Mouse (Mus musculus) hindbrain, embryonic 15.5 days (tissue): Measurements from ENCODE around the gene Sh3yl1. TPM values are rescaled to one million over a fixed set of nuclear protein-coding genes. Genes with fewer than 3 reads are reported as not detected.

Source experiments
- ATAC-seq: fragments of 200-750 bp; cut with Nextera tagmentation; 2 replicates; pipeline ENCODE4 v1.8.0; 2017; ENCODE audit warnings: low read depth, moderate number of reproducible peaks, moderate TSS enrichment; ENCODE audit not compliant: low FRiP score
- H3K27ac ChIP-seq: fragments of 300-500 bp; sonication (generic); replicated peaks from 2 replicates; pipeline ENCODE4 v1.5.1; 2015; ENCODE audit warnings: mild to moderate bottlenecking, inconsistent platforms
- H3K27me3 ChIP-seq: fragments of 300-500 bp; sonication (generic); 2 replicates; pipeline ENCODE4 v1.6.1; 2015; ENCODE audit warnings: control low read depth, inconsistent platforms
- H3K36me3 ChIP-seq: fragments of 300-500 bp; sonication (generic); 2 replicates; pipeline ENCODE4 v1.6.1; 2015; ENCODE audit warnings: control low read depth, inconsistent platforms
- H3K4me1 ChIP-seq: fragments of 300-500 bp; sonication (generic); replicated peaks from 2 replicates; pipeline ENCODE4 v1.6.1; 2015; ENCODE audit warnings: control low read depth, inconsistent platforms
- H3K4me2 ChIP-seq: fragments of 300-500 bp; sonication (generic); 2 replicates; pipeline ENCODE4 v1.6.1; 2015; ENCODE audit warnings: moderate library complexity, mild to moderate bottlenecking, inconsistent platforms
- H3K4me3 ChIP-seq: fragments of 300-500 bp; sonication (generic); 2 replicates; pipeline ENCODE4 v1.5.1; 2015; ENCODE audit warnings: mild to moderate bottlenecking, inconsistent platforms
- H3K9ac ChIP-seq: fragments of 300-500 bp; sonication (generic); 2 replicates; pipeline ENCODE4 v1.6.1; 2015; ENCODE audit warnings: inconsistent platforms
- H3K9me3 ChIP-seq: fragments of 300-500 bp; sonication (generic); 2 replicates; pipeline ENCODE4 v1.6.1; 2016; ENCODE audit warnings: control low read depth, inconsistent platforms
- WGBS: fragments of 180-500 bp; shearing (Covaris S2); methylation state at CpG from one replicate; pipeline ENCODE4 v1.1.7; 2015; 5-methylcytosine and 5-hydroxymethylcytosine counted together
- polyA plus RNA-seq: library from polyadenylated mRNA; unstranded; fragments of >200 nt; fragmentation: Nextera tagmentation; extraction: Ambion mirVana; gene quantifications from 2 replicates; pipeline ENCODE4 v1.2.1, GENCODE M21; 2015

Sh3yl1 gene
- polyA plus RNA-seq, 1 experiment from 2014 or later = 48.7 TPM

DNA sequence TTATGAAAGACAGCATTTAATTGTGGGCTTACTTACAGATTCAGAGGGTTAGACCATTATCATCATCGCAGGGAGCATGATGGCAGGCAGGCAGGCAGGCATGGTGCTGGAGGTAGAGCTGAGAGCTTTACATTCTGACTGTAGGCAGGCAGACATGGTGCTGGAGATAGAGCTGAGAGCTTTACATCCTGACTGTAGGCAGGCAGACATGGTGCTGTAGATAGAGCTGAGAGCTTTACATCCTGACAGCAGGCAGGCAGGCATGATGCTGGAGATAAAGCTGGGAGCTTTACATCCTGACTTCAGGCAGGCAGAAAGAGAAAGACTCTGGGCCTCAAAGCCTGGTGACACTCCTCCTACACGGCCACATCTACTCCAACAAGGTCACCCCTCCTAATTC, 59.2 kb downstream of the Sh3yl1 start:
- H3K4me2 ChIP-seq = no peak overlapping the region
- no peak overlapping the region for H3K27ac ChIP-seq
- no peaks in the 10 kb centered on the region for H3K4me1 ChIP-seq
- H3K9me3 ChIP-seq = no peaks in the 10 kb centered on the region
- no peak overlapping the region for H3K9ac ChIP-seq
- H3K36me3 ChIP-seq = no peaks in the 10 kb centered on the region
- ATAC-seq = no peak
- no peak overlapping the region for H3K4me3 ChIP-seq
- H3K27me3 ChIP-seq = no peaks in the 10 kb centered on the region
- WGBS = 68% methylated on average over 2 of the region's 2 CpGs

DNA sequence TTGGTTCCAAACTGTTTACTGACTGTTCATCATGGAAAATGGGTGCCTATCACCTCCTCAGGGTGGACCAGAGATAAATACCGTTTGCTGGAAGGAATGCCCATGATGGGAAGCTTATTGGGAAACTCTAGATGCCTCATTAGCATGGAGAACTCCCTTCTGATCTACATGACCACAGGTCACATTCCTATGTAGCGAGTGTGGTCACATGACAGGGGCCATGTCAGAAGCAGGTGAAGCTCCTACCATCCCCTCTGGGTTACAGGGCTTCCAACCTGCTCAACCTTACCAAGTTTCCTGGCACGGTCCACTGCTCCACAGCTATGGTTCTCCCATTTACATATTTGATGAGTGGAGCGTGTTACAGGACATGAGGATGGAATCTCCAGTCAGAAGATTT, 92.3 kb downstream of the Sh3yl1 start:
- WGBS = 88% methylated on average over 4 of the region's 4 CpGs
- Histone ChIP-seq H3K9me3 (no peaks in the 10 kb centered on the region), H3K36me3 (no peaks in the 10 kb centered on the region), H3K4me3 (no peak overlapping the region), H3K27ac (no peak overlapping the region), H3K9ac (no peak overlapping the region), H3K4me1 (no peaks in the 10 kb centered on the region), H3K4me2 (no peak overlapping the region), H3K27me3 (no peaks in the 10 kb centered on the region)
- no peak for ATAC-seq

DNA sequence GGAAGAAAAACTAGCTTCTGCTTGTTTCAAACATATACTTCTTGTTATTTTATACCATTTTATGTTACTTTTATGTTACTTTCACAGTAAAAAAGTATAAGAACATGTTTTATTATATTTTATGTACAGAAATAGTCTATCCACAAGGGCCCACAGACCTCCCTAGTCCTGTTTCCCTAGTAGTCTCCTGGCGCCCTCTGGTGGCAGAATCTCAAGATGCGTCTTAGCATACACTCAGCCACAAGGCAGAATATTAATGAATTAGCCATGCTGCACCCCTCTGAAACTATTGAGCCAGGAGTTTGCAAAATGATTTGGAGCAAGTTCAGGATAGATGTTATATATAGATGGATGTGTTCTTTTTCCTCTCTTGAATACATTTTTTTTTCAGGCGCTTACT, 93.5 kb downstream of the Sh3yl1 start:
- Histone ChIP-seq H3K27me3 (no peaks in the 10 kb centered on the region), H3K4me1 (no peaks in the 10 kb centered on the region), H3K9ac (no peak overlapping the region), H3K4me2 (no peak overlapping the region), H3K9me3 (no peaks in the 10 kb centered on the region), H3K36me3 (no peaks in the 10 kb centered on the region), H3K27ac (no peak overlapping the region), H3K4me3 (no peak overlapping the region)
- no peak for ATAC-seq
- 25% methylated on average over 3 of the region's 3 CpGs for WGBS

DNA sequence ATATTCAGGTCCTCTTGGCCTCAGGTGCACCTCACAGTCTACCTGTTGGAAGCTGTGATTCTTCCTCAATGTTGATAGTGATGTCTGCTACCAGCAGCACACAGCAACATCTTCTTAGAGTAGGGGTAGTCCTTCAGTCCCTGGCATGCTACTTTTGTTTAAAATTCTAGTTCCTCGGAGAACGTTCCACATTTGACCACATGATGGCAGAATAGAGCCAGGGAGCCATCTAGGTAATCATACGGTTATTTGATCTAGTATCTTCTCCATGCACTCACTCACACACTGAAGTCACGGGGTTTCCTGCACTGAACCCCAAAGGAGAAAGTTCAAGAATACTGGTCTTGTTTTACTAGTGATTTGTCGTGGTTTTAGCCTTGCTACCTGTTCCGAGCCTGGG, 96.7 kb downstream of the Sh3yl1 start:
- Histone ChIP-seq H3K4me1 (no peaks in the 10 kb centered on the region), H3K9ac (no peak overlapping the region), H3K27me3 (no peaks in the 10 kb centered on the region), H3K36me3 (no peaks in the 10 kb centered on the region), H3K27ac (no peak overlapping the region), H3K9me3 (no peaks in the 10 kb centered on the region), H3K4me3 (no peak overlapping the region), H3K4me2 (no peak overlapping the region)
- ATAC-seq = no peak
- 29% methylated on average over 6 of the region's 6 CpGs for WGBS

Other genes starting within 250 kb of the Sh3yl1 start
- gene Alkal2, start 27.3 kb upstream of the Sh3yl1 start, polyA plus RNA-seq = 0.83 and 1.4 TPM in 2 replicates
- 98.6 and 111 TPM in 2 replicates for gene Acp1, start 79 bp upstream of the Sh3yl1 start, polyA plus RNA-seq
- 0.05 TPM in 1 of 2 replicates, not detected in the other for gene Fam110c, start 162.2 kb downstream of the Sh3yl1 start, polyA plus RNA-seq